In the genomic region with DNA sequence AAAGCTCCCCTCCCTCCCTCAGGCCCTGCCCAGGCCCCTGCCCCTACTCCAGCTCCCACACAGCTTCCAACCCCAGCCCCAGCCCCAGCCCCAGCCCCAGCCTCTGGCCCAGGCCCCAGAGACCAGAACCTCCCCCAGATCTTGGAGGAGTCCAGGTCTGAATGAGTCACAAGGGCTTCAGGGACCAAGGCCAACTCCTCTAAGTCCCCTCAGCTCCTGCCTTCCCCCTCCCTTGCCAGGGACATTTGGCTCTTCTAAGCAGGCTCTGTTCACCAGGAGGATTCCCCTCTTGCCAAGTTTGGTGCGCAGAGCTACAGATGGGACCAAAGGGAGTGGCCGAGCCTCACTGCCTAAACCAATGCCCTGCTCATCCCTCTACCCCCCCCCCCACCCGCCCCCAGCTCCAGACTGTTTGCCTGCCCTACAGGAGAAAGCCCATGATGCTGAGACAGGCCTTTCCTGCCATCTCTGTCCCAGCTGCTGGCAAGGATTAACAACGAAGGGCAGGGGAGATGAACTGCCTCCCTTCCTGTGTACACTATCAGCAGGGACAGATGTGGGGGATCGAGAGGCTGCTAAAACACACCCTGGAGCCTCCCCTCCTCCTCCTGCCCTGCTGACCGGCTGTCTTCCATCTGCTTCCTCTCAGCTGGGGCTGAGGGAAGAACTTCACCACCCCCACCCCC, we compare ENCODE assay signal across 9 mouse cellular contexts. TPM values are rescaled to one million over a fixed set of nuclear protein-coding genes. Genes with fewer than 3 reads are reported as not detected.
DNase-seq lines count a peak whose midpoint lies in the region; ATAC-seq and TF ChIP-seq lines count a peak whose summit lies in the region.
"Had no signal": no experiment of that assay in that cellular context is flagged by ENCODE, and none has a peak within 500 bp of the region (broad histone marks: within the 10 kb centered on the region; RNA-seq: fewer than 3 reads in every experiment).

No protein-coding gene starts in this region.

- TF ChIP-seq CTCF in layer of hippocampus, adult 2 months (conservative IDR thresholded peaks at IDR 0.05), result no peak
- no peak for TF ChIP-seq CTCF in testis, adult 2 months (IDR thresholded peaks at IDR 0.05; ENCODE audit: control insufficient read depth, insufficient read depth, insufficient replicate concordance, low read depth, low read length)

- peak overlapping the region; percentile 83 for H3K27ac ChIP-seq in layer of hippocampus, adult 2 months
- H3K27ac ChIP-seq in forebrain, embryonic 16.5 days (ENCODE audit: low read length), result peak overlapping the region; percentile 56; the same call in 1 of the 2 replicates
- H3K27ac ChIP-seq in hindbrain, embryonic 11.5 days (ENCODE audit: low read depth, low read length), result peak overlapping the region; percentile 74
- H3K27ac ChIP-seq in limb, embryonic 12.5 days, result peak overlapping the region; percentile 72
- peak overlapping the region; percentile 86 for H3K27ac ChIP-seq in midbrain, embryonic 11.5 days (ENCODE audit: low read depth, low read length)
- H3K27ac ChIP-seq in testis, adult 2 months (ENCODE audit: control insufficient read depth, insufficient read depth, low read depth, low read length), result peak overlapping the region; percentile 52; the same call in 1 of the 2 replicates

- peak; percentile 68 for ATAC-seq in forebrain, embryonic 16.5 days
- ATAC-seq in hindbrain, embryonic 11.5 days (ENCODE audit: low FRiP score), result peak; percentile 78
- ATAC-seq in limb, embryonic 12.5 days (ENCODE audit: insufficient number of reproducible peaks, insufficient read depth, low FRiP score, low TSS enrichment, low read depth), result peak; percentile 9; the same call in 1 of the 2 replicates
- ATAC-seq in midbrain, embryonic 11.5 days (ENCODE audit: low FRiP score), result peak; percentile 86

- WGBS in forebrain, embryonic 16.5 days, result 10% methylated on average over 6 of the region's 6 CpGs
- WGBS in hindbrain, embryonic 11.5 days, result 13% methylated on average over 5 of the region's 6 CpGs
- 8% methylated on average over 5 of the region's 6 CpGs for WGBS in limb, embryonic 12.5 days
- WGBS in midbrain, embryonic 11.5 days, result 13% methylated on average over 6 of the region's 6 CpGs

- no peak overlapping the region for H3K4me2 ChIP-seq in forebrain, embryonic 16.5 days (ENCODE audit: low read length)
- no peak overlapping the region for H3K4me2 ChIP-seq in hindbrain, embryonic 11.5 days (replicated peaks; ENCODE audit: low read depth, low read length)
- no peak overlapping the region for H3K4me2 ChIP-seq in limb, embryonic 12.5 days
- H3K4me2 ChIP-seq in midbrain, embryonic 11.5 days, result no peak overlapping the region

- H3K27me3 ChIP-seq in forebrain, embryonic 16.5 days (replicated peaks; ENCODE audit: control insufficient read depth, insufficient read depth, low read length), result no peaks in the 10 kb centered on the region
- no peaks in the 10 kb centered on the region for H3K27me3 ChIP-seq in hindbrain, embryonic 11.5 days (ENCODE audit: control insufficient read depth, insufficient read depth, low read length)
- H3K27me3 ChIP-seq in limb, embryonic 12.5 days, result no peaks in the 10 kb centered on the region
- no peaks in the 10 kb centered on the region for H3K27me3 ChIP-seq in midbrain, embryonic 11.5 days (ENCODE audit: control insufficient read depth, insufficient read depth, low read length)
- no peaks in the 10 kb centered on the region for H3K27me3 ChIP-seq in testis, adult 2 months (ENCODE audit: control insufficient read depth, insufficient read depth, low read length)

- no peak overlapping the region for H3K9ac ChIP-seq in forebrain, embryonic 16.5 days (replicated peaks; ENCODE audit: low read depth, low read length)
- no peak overlapping the region for H3K9ac ChIP-seq in hindbrain, embryonic 11.5 days (ENCODE audit: low read depth, low read length)
- 0 out of 2 replicates have a peak overlapping the region, but pooled peaks have one; percentile 23 for H3K9ac ChIP-seq in limb, embryonic 12.5 days (replicated peaks)
- H3K9ac ChIP-seq in midbrain, embryonic 11.5 days (ENCODE audit: low read length), result 0 out of 2 replicates have a peak overlapping the region, but pooled peaks have one; percentile 12

- no peaks in the 10 kb centered on the region for H3K36me3 ChIP-seq in forebrain, embryonic 16.5 days (ENCODE audit: control insufficient read depth, insufficient read depth)
- H3K36me3 ChIP-seq in hindbrain, embryonic 11.5 days (ENCODE audit: control insufficient read depth, insufficient read depth, low read length), result no peaks in the 10 kb centered on the region
- peaks cover 22% of the 10 kb centered on the region for H3K36me3 ChIP-seq in limb, embryonic 12.5 days
- H3K36me3 ChIP-seq in midbrain, embryonic 11.5 days (ENCODE audit: control insufficient read depth, insufficient read depth, low read length), result no peaks in the 10 kb centered on the region
- no peaks in the 10 kb centered on the region for H3K36me3 ChIP-seq in testis, adult 2 months (ENCODE audit: control insufficient read depth, insufficient read depth, low read length)

- peak; percentile 56 to 79 for DNase-seq in layer of hippocampus, adult 2 months (ENCODE audit: low spot score in 2 of 2)
- no peak for DNase-seq in layer of hippocampus, adult 9-10 months (ENCODE audit: low spot score)
- peak; percentile 98 for DNase-seq in cerebellum, adult 9-11 months
- peak; percentile 59 for DNase-seq in hindbrain, embryonic 11.5 days (ENCODE audit: low spot score)
- DNase-seq in midbrain, embryonic 11.5 days (ENCODE audit: low spot score, missing footprints), result peak; percentile 83

- no peaks in the 10 kb centered on the region for H3K9me3 ChIP-seq in forebrain, embryonic 16.5 days (ENCODE audit: control insufficient read depth, low read length)
- H3K9me3 ChIP-seq in hindbrain, embryonic 11.5 days (ENCODE audit: control insufficient read depth, low read length), result no peaks in the 10 kb centered on the region
- no peaks in the 10 kb centered on the region for H3K9me3 ChIP-seq in limb, embryonic 12.5 days
- no peaks in the 10 kb centered on the region for H3K9me3 ChIP-seq in midbrain, embryonic 11.5 days (ENCODE audit: control insufficient read depth, low read length)

- peaks cover 16% of the 10 kb centered on the region for H3K4me1 ChIP-seq in forebrain, embryonic 16.5 days (replicated peaks; ENCODE audit: control insufficient read depth, insufficient read depth, low read length)
- H3K4me1 ChIP-seq in hindbrain, embryonic 11.5 days (replicated peaks; ENCODE audit: control insufficient read depth, insufficient read depth, low read length), result no peaks in the 10 kb centered on the region; the same call in 1 of the 2 replicates
- peaks cover 27% of the 10 kb centered on the region for H3K4me1 ChIP-seq in limb, embryonic 12.5 days (replicated peaks)
- peaks cover 17% of the 10 kb centered on the region for H3K4me1 ChIP-seq in midbrain, embryonic 11.5 days (ENCODE audit: control insufficient read depth, insufficient read depth, low read length)
- no peaks in the 10 kb centered on the region for H3K4me1 ChIP-seq in testis, adult 2 months (ENCODE audit: control insufficient read depth, insufficient read depth, low read length)

- H3K4me3 ChIP-seq in layer of hippocampus, adult 2 months, result no peak overlapping the region
- H3K4me3 ChIP-seq in forebrain, embryonic 16.5 days (replicated peaks; ENCODE audit: low read length), result no peak overlapping the region
- no peak overlapping the region for H3K4me3 ChIP-seq in hindbrain, embryonic 11.5 days (ENCODE audit: low read depth, low read length)
- no peak overlapping the region for H3K4me3 ChIP-seq in limb, embryonic 12.5 days (replicated peaks)
- no peak overlapping the region for H3K4me3 ChIP-seq in midbrain, embryonic 11.5 days (ENCODE audit: low read depth, low read length)
- H3K4me3 ChIP-seq in testis, adult 2 months (ENCODE audit: control insufficient read depth, low read depth, low read length), result no peak overlapping the region

- TF ChIP-seq POLR2A in testis, adult 2 months (IDR thresholded peaks at IDR 0.05; ENCODE audit: control insufficient read depth, low read depth, low read length), result no peak

RNA-seq across cellular contexts. Expression of a gene that starts 14.4 kb away (rescaled TPM):
- total RNA-seq in layer of hippocampus, adult 2 months (2021), result not detected
- 0.14 TPM in 1 of 2 replicates, not detected in the other for polyA plus RNA-seq in forebrain, embryonic 16.5 days (2015; fragmentation: Nextera tagmentation; extraction: Ambion mirVana)
- 0.19 TPM in 1 of 2 replicates, not detected in the other for polyA plus RNA-seq in hindbrain, embryonic 11.5 days (2014; fragmentation: Nextera tagmentation; extraction: Ambion mirVana)
- 0.24 TPM in 1 of 2 replicates, not detected in the other for polyA plus RNA-seq in limb, embryonic 12.5 days (2016; fragmentation: Nextera tagmentation; extraction: Ambion mirVana)
- not detected in 2 replicates for polyA plus RNA-seq in midbrain, embryonic 11.5 days (2014; fragmentation: Nextera tagmentation; extraction: Ambion mirVana)
- 0.05 TPM in 1 of 2 replicates, not detected in the other for polyA plus RNA-seq in testis, adult 2 months (2012; rRNA removed)
- total RNA-seq: hematopoietic stem cell, adult 5-6 weeks had no signal

RNA-seq across cellular contexts. Expression of a gene that starts 18.5 kb away (rescaled TPM):
- 10 to 100 TPM; 14.5 to 15.4 TPM for total RNA-seq in layer of hippocampus, adult 2 months (2021)
- polyA plus RNA-seq in forebrain, embryonic 16.5 days (2015; fragmentation: Nextera tagmentation; extraction: Ambion mirVana), result 4.8 and 5.8 TPM in 2 replicates
- polyA plus RNA-seq in hindbrain, embryonic 11.5 days (2014; fragmentation: Nextera tagmentation; extraction: Ambion mirVana), result 7.7 and 8.2 TPM in 2 replicates
- polyA plus RNA-seq in limb, embryonic 12.5 days (2016; fragmentation: Nextera tagmentation; extraction: Ambion mirVana), result 5.3 and 7.0 TPM in 2 replicates
- 5.8 and 7.2 TPM in 2 replicates for polyA plus RNA-seq in midbrain, embryonic 11.5 days (2014; fragmentation: Nextera tagmentation; extraction: Ambion mirVana)
- polyA plus RNA-seq in testis, adult 2 months (2012; rRNA removed), result 2.6 and 4.1 TPM in 2 replicates
- total RNA-seq: hematopoietic stem cell, adult 5-6 weeks had no signal

RNA-seq across cellular contexts. Expression of a gene that starts 19.3 kb away (rescaled TPM):
- total RNA-seq in layer of hippocampus, adult 2 months (2021), result 100 to 1,000 TPM; 169 to 171 TPM
- polyA plus RNA-seq in forebrain, embryonic 16.5 days (2015; fragmentation: Nextera tagmentation; extraction: Ambion mirVana), result 0.77 and 1.5 TPM in 2 replicates
- polyA plus RNA-seq in hindbrain, embryonic 11.5 days (2014; fragmentation: Nextera tagmentation; extraction: Ambion mirVana), result 0.29 and 0.39 TPM in 2 replicates
- 0.24 and 0.27 TPM in 2 replicates for polyA plus RNA-seq in limb, embryonic 12.5 days (2016; fragmentation: Nextera tagmentation; extraction: Ambion mirVana)
- polyA plus RNA-seq in midbrain, embryonic 11.5 days (2014; fragmentation: Nextera tagmentation; extraction: Ambion mirVana), result 0.30 and 0.32 TPM in 2 replicates
- polyA plus RNA-seq in testis, adult 2 months (2012; rRNA removed), result 0.40 and 0.44 TPM in 2 replicates
- total RNA-seq: hematopoietic stem cell, adult 5-6 weeks had no signal

RNA-seq across cellular contexts. Expression of a gene that starts 33.9 kb away (rescaled TPM):
- total RNA-seq in layer of hippocampus, adult 2 months (2021), result 10 to 100 TPM; 40.2 to 44.5 TPM
- polyA plus RNA-seq in forebrain, embryonic 16.5 days (2015; fragmentation: Nextera tagmentation; extraction: Ambion mirVana), result 36.2 and 43.0 TPM in 2 replicates
- 5.5 and 5.7 TPM in 2 replicates for polyA plus RNA-seq in hindbrain, embryonic 11.5 days (2014; fragmentation: Nextera tagmentation; extraction: Ambion mirVana)
- 6.3 and 6.4 TPM in 2 replicates for polyA plus RNA-seq in limb, embryonic 12.5 days (2016; fragmentation: Nextera tagmentation; extraction: Ambion mirVana)
- polyA plus RNA-seq in midbrain, embryonic 11.5 days (2014; fragmentation: Nextera tagmentation; extraction: Ambion mirVana), result 3.4 and 5.1 TPM in 2 replicates
- 1.6 and 1.9 TPM in 2 replicates for polyA plus RNA-seq in testis, adult 2 months (2012; rRNA removed)
- total RNA-seq: hematopoietic stem cell, adult 5-6 weeks had no signal

RNA-seq across cellular contexts. Expression of a gene that starts 36.6 kb away (rescaled TPM):
- total RNA-seq in layer of hippocampus, adult 2 months (2021), result 10 to 100 TPM; 73.6 to 81.8 TPM
- 24.8 and 27.0 TPM in 2 replicates for polyA plus RNA-seq in forebrain, embryonic 16.5 days (2015; fragmentation: Nextera tagmentation; extraction: Ambion mirVana)
- polyA plus RNA-seq in hindbrain, embryonic 11.5 days (2014; fragmentation: Nextera tagmentation; extraction: Ambion mirVana), result 11.1 and 11.5 TPM in 2 replicates
- 14.2 and 16.4 TPM in 2 replicates for polyA plus RNA-seq in limb, embryonic 12.5 days (2016; fragmentation: Nextera tagmentation; extraction: Ambion mirVana)
- polyA plus RNA-seq in midbrain, embryonic 11.5 days (2014; fragmentation: Nextera tagmentation; extraction: Ambion mirVana), result 10.4 and 10.6 TPM in 2 replicates
- polyA plus RNA-seq in testis, adult 2 months (2012; rRNA removed), result 14.3 and 14.5 TPM in 2 replicates

Comparison
In these comparisons a context has a peak if more than half of its experiments do, and no peak if none do; other contexts are left out.
1. ATAC-seq: peak in every context shown above with its lines; median percentile 86 in midbrain, embryonic 11.5 days; 78 in hindbrain, embryonic 11.5 days; 68 in forebrain, embryonic 16.5 days; 9 in limb, embryonic 12.5 days.
2. H3K9ac ChIP-seq: peak in limb, embryonic 12.5 days (single experiment) and midbrain, embryonic 11.5 days (single experiment); none in forebrain, embryonic 16.5 days (single experiment) and hindbrain, embryonic 11.5 days (single experiment).
3. Peak in every context shown above with its lines, with median percentiles within 50 percentile points of each other: H3K27ac ChIP-seq.